Mouse (Mus musculus) limb, embryonic 11.5 days (tissue): ENCODE data around the gene Arrdc2. TPM values are rescaled to one million over a fixed set of nuclear protein-coding genes. Genes with fewer than 3 reads are reported as not detected.
"Not testable (repeated sequence)": the region's sequence is repeated elsewhere in the genome, so short reads cannot be mapped to it uniquely, and the experiment has no call there.

Source experiments
- ATAC-seq: fragments of 200-750 bp; cut with Nextera tagmentation; 2 replicates; pipeline ENCODE4 v1.8.0; 2017; ENCODE audit warnings: low read depth; ENCODE audit not compliant: insufficient number of reproducible peaks, low FRiP score, low TSS enrichment
- DNase-seq: peaks from one replicate; pipeline ENCODE4 v3.0.0-alpha.2; 2015; ENCODE audit warnings: low spot score
- H3K27ac ChIP-seq: fragments of 300-500 bp; sonication (generic); replicated peaks from 2 replicates; pipeline ENCODE4 v1.5.1; 2014; ENCODE audit warnings: low read depth, mild to moderate bottlenecking, low read length
- H3K27me3 ChIP-seq: fragments of 300-500 bp; sonication (generic); 2 replicates; pipeline ENCODE4 v1.6.1; 2014; ENCODE audit warnings: mild to moderate bottlenecking, low read length, mixed read lengths; ENCODE audit not compliant: control insufficient read depth, insufficient read depth
- H3K36me3 ChIP-seq: fragments of 300-500 bp; sonication (generic); 2 replicates; pipeline ENCODE4 v1.6.1; 2014; ENCODE audit warnings: mild to moderate bottlenecking, low read length, moderate library complexity, mixed read lengths; ENCODE audit not compliant: control insufficient read depth, insufficient read depth
- H3K4me1 ChIP-seq: fragments of 300-500 bp; sonication (generic); 2 replicates; pipeline ENCODE4 v1.6.1; 2014; ENCODE audit warnings: low read length, mixed read lengths; ENCODE audit not compliant: control insufficient read depth, insufficient read depth
- H3K4me2 ChIP-seq: fragments of 300-500 bp; sonication (generic); 2 replicates; pipeline ENCODE4 v1.6.1; 2014; ENCODE audit warnings: low read depth, mild to moderate bottlenecking, moderate library complexity; ENCODE audit not compliant: severe bottlenecking
- H3K4me3 ChIP-seq: fragments of 300-500 bp; sonication (generic); 2 replicates; pipeline ENCODE4 v1.5.1; 2014; ENCODE audit warnings: low read depth, low read length
- H3K9ac ChIP-seq: fragments of 300-500 bp; sonication (generic); 2 replicates; pipeline ENCODE4 v1.6.1; 2014; ENCODE audit warnings: mild to moderate bottlenecking, low read length
- H3K9me3 ChIP-seq: fragments of 300-500 bp; sonication (generic); 2 replicates; pipeline ENCODE4 v1.6.1; 2016; ENCODE audit warnings: low read length; ENCODE audit not compliant: control insufficient read depth
- WGBS: fragments of 180-500 bp; shearing (Covaris S2); extraction: QIAGEN DNeasy Blood & Tissue Kit; methylation state at CpG from one replicate; pipeline ENCODE4 v1.1.7; 2014; 5-methylcytosine and 5-hydroxymethylcytosine counted together
- polyA plus RNA-seq: library from polyadenylated mRNA; unstranded; fragments of >200 nt; fragmentation: Nextera tagmentation; extraction: Ambion mirVana; gene quantifications from 2 replicates; pipeline ENCODE4 v1.2.1, GENCODE M21; 2014

The Arrdc2 gene
- polyA plus RNA-seq, 1 experiment from 2014 or later: 5.1 TPM

GRCm38 (mm10) chr8:70831517-70831916 lies 8.0 kb downstream of the Arrdc2 start:
- no peak overlapping the region for H3K4me2 ChIP-seq
- WGBS: 89% methylated on average over 8 of the region's 8 CpGs
- no peaks in the 10 kb centered on the region for H3K27me3 ChIP-seq
- no peak for ATAC-seq
- no peak for DNase-seq
- peaks cover 2% of the 10 kb centered on the region; the same call in 1 of the 2 replicates for H3K36me3 ChIP-seq
- H3K27ac ChIP-seq: no peak overlapping the region
- H3K9ac ChIP-seq: no peak overlapping the region
- H3K4me1 ChIP-seq: peaks cover 7% of the 10 kb centered on the region; the same call in 1 of the 2 replicates
- H3K9me3 ChIP-seq: no peaks in the 10 kb centered on the region
- no peak overlapping the region for H3K4me3 ChIP-seq

GRCm38 (mm10) chr8:70827796-70828195 lies 11.7 kb downstream of the Arrdc2 start:
- WGBS: 95% methylated on average over 1 of the region's 1 CpGs
- peaks cover 4% of the 10 kb centered on the region; the same call in 1 of the 2 replicates for H3K4me1 ChIP-seq
- no peaks in the 10 kb centered on the region for H3K27me3 ChIP-seq
- DNase-seq (no peak), ATAC-seq (no peak)
- H3K9me3 ChIP-seq: no peaks in the 10 kb centered on the region
- no peak overlapping the region for H3K27ac ChIP-seq
- H3K4me2 ChIP-seq: no peak overlapping the region
- H3K4me3 ChIP-seq: no peak overlapping the region
- H3K9ac ChIP-seq: no peak overlapping the region
- H3K36me3 ChIP-seq: no peaks in the 10 kb centered on the region

GRCm38 (mm10) chr8:70827010-70827409 lies 12.5 kb downstream of the Arrdc2 start:
- Histone ChIP-seq H3K27ac (no peak overlapping the region), H3K9ac (no peak overlapping the region), H3K4me1 (no peaks in the 10 kb centered on the region), H3K36me3 (no peaks in the 10 kb centered on the region), H3K4me3 (no peak overlapping the region), H3K27me3 (no peaks in the 10 kb centered on the region), H3K9me3 (no peaks in the 10 kb centered on the region), H3K4me2 (no peak overlapping the region)
- 94% methylated on average over 2 of the region's 2 CpGs for WGBS
- ATAC-seq: no peak
- no peak for DNase-seq

- H3K27me3 ChIP-seq: no peaks in the 10 kb centered on the region
- H3K9ac ChIP-seq: no peak overlapping the region
- H3K9me3 ChIP-seq: no peaks in the 10 kb centered on the region
- no peak overlapping the region for H3K27ac ChIP-seq
- H3K4me1 ChIP-seq: no peaks in the 10 kb centered on the region
- 81% methylated on average over 8 of the region's 8 CpGs for WGBS
- no peaks in the 10 kb centered on the region for H3K36me3 ChIP-seq
- no peak overlapping the region for H3K4me3 ChIP-seq
- no peak for ATAC-seq
- no peak overlapping the region for H3K4me2 ChIP-seq
- DNase-seq: no peak
Measured at GRCm38 (mm10) chr8:70825816-70826215, 13.7 kb downstream of the Arrdc2 start.

GRCm38 (mm10) chr8:70823802-70824201 lies 15.7 kb downstream of the Arrdc2 start:
- H3K27me3 ChIP-seq: 0 out of 2 replicates have a peak, but pooled peaks cover 3% of the 10 kb centered on the region
- no peaks in the 10 kb centered on the region for H3K36me3 ChIP-seq
- H3K4me1 ChIP-seq: no peaks in the 10 kb centered on the region
- H3K4me2 ChIP-seq: no peak overlapping the region
- no peaks in the 10 kb centered on the region for H3K9me3 ChIP-seq
- H3K4me3 ChIP-seq: no peak overlapping the region
- DNase-seq: no peak
- H3K9ac ChIP-seq: no peak overlapping the region
- 87% methylated on average over 7 of the region's 7 CpGs for WGBS
- no peak for ATAC-seq
- H3K27ac ChIP-seq: no peak overlapping the region

GRCm38 (mm10) chr8:70822594-70822993 lies 16.9 kb downstream of the Arrdc2 start:
- not testable (repeated sequence) for H3K9ac ChIP-seq, H3K27ac ChIP-seq, H3K36me3 ChIP-seq, H3K4me2 ChIP-seq, H3K9me3 ChIP-seq, H3K27me3 ChIP-seq, ATAC-seq, H3K4me1 ChIP-seq, DNase-seq, H3K4me3 ChIP-seq
- 91% methylated on average over 3 of the region's 3 CpGs for WGBS

GRCm38 (mm10) chr8:70821992-70822391 lies 17.5 kb downstream of the Arrdc2 start:
- WGBS: 49% methylated on average over 11 of the region's 11 CpGs
- Histone ChIP-seq H3K9me3 (no peaks in the 10 kb centered on the region), H3K4me3 (no peak overlapping the region), H3K4me1 (no peaks in the 10 kb centered on the region), H3K4me2 (no peak overlapping the region), H3K27ac (no peak overlapping the region), H3K36me3 (no peaks in the 10 kb centered on the region), H3K9ac (no peak overlapping the region), H3K27me3 (0 out of 2 replicates have a peak, but pooled peaks cover 3% of the 10 kb centered on the region)
- ATAC-seq (no peak), DNase-seq (no peak)

GRCm38 (mm10) chr8:70821399-70821962 lies 18.0 kb downstream of the Arrdc2 start:
- DNase-seq: peak; percentile 86
- no peak for ATAC-seq
- Histone ChIP-seq H3K27ac (no peak overlapping the region), H3K4me1 (no peaks in the 10 kb centered on the region), H3K4me3 (no peak overlapping the region), H3K9ac (no peak overlapping the region), H3K27me3 (0 out of 2 replicates have a peak, but pooled peaks cover 8% of the 10 kb centered on the region), H3K36me3 (no peaks in the 10 kb centered on the region), H3K9me3 (no peaks in the 10 kb centered on the region), H3K4me2 (no peak overlapping the region)
- 17% methylated on average over 30 of the region's 30 CpGs for WGBS
